Mouse (Mus musculus): ENCODE data around the gene Endou.

The Endou gene

GRCm38 (mm10) chr15:97731111-97731510 lies at the start of gene Endou:
Gene Endou, minus strand, starts transcription at chr15:97731339.
- no peak for DNase-seq (ENCODE audit: low spot score)

GRCm38 (mm10) chr15:97780611-97781031 lies 49.5 kb upstream of the Endou start:
- no peak for DNase-seq (ENCODE audit: low spot score)

- no peak for DNase-seq (ENCODE audit: low spot score)
These were observed 48.4 kb upstream of the Endou start for GRCm38 (mm10) chr15:97779576-97779975.

GRCm38 (mm10) chr15:97778311-97779098 lies 47.4 kb upstream of the Endou start, which contains the start of gene Slc48a1:
Gene Slc48a1, plus strand, starts transcription at chr15:97778520.
- no peak for DNase-seq (ENCODE audit: low spot score)

DNA sequence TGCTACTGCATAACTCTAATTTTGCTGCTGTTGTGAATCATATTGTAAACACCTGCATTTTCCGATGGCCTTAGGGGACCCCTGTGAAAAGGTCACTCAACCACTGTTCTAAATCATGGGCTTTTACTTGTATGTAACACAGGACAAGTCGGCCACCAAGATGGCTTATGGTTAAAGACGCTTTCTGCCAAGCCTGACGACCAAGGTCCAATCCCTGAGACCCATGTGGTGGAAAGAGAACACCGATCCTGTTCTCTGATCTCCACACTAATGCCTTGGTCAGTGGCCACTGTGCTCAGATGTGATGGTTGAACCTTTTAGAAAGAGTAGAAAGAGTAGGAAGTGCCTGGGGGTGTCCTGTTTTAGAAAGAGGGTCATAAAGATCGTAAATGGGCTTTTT lies 45.8 kb upstream of the Endou start:
- DNase-seq (ENCODE audit: low spot score) = no peak

GRCm38 (mm10) chr15:97776514-97776913 lies 45.4 kb upstream of the Endou start:
- no peak for DNase-seq (ENCODE audit: low spot score)

DNA sequence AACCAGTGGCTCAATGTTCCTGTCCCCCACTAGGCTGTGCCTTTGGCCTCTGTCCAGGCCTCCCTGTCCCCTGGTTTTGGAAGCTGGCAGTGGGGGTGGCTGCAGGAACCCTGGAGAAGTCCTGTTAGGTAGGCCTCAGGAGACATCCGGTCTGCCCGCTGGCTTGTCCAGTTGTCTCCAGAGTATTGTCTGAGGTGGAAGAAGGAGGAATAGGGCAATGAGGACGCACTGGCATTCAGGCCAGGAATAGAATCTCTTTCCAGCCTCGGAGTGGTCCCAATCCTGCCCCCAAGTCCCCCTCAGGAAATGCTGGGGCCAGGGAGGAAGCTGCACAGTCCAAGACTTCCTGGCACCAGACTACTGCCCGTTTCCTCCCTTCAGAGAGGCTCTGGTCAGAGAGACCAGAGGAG lies 42.8 kb upstream of the Endou start:
- no peak for DNase-seq (ENCODE audit: low spot score)

DNA sequence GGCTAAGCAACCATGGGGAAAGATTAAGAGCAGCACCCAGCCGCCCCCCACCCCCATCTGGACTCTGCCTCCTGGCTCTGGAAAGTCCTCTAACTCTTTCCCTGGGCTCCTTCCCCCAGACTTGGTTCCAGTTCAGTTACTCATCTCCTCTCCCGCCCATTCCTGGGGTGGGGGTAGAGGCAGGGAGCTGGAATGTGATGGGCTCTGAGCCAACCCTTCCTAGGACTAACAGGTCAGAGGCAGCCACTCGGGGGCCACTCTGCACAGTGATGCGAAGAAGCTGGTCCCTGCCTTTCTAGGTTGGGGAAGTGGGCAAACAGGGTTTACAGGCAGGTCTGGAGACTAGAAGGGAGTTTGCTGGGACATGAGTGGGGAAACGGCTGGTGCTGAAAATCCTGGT lies 42.0 kb upstream of the Endou start:
- peak; percentile 69 for DNase-seq (ENCODE audit: low spot score)

GRCm38 (mm10) chr15:97770280-97770679 lies 39.1 kb upstream of the Endou start:
- no peak for DNase-seq (ENCODE audit: low spot score)

- no peak for DNase-seq (ENCODE audit: low spot score)
These were observed 37.1 kb upstream of the Endou start for GRCm38 (mm10) chr15:97768192-97768591.

DNA sequence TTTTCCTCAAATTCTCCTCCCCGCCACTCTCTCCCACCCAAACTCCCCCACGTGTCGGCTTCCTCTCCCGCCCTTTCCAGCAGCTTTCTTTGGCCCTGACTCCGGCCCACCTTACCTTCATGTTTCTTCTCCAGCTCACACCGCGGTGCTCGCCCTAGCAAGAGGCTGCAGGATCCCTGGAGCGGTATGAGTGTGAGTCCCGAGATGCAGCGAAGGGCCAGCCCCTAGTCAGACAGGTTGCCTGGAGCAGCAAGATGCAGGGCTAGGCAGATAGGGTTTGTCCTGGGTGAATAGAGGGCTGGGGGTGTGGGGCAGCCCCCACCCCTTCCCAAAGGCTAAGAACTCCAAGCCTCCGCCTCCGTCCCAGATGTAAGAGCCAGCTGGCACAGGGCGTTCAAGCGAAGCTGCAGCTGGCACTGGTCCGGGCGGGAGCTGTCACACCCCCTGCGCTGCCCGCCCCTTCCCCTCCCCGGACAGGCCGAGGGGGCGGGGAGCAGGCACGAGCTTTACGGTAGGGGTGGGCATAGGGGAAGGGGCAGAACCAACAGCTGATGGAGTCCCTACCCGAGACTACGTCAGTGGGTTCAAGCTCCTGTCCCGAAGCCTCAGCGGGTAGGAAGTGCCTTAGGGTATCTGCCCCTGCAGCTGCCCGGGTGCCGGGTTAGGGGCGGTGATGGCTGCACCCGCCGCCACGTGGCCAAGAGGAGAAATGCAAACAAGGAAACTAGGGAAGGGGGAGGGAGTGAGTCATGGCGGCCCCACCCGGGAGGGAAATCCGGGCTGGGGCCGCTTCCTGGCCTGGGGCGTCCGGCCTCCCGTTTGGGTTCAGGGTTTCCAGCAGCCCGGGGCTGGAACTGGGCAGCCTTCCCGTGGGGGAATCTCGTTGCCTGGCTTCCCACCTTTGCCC lies 36.4 kb upstream of the Endou start, which contains the start of gene Rapgef3:
Gene Rapgef3, minus strand, starts transcription at position 693 of the 907 bp plus-strand sequence.
- peak; percentile 68 for DNase-seq (ENCODE audit: low spot score)

DNA sequence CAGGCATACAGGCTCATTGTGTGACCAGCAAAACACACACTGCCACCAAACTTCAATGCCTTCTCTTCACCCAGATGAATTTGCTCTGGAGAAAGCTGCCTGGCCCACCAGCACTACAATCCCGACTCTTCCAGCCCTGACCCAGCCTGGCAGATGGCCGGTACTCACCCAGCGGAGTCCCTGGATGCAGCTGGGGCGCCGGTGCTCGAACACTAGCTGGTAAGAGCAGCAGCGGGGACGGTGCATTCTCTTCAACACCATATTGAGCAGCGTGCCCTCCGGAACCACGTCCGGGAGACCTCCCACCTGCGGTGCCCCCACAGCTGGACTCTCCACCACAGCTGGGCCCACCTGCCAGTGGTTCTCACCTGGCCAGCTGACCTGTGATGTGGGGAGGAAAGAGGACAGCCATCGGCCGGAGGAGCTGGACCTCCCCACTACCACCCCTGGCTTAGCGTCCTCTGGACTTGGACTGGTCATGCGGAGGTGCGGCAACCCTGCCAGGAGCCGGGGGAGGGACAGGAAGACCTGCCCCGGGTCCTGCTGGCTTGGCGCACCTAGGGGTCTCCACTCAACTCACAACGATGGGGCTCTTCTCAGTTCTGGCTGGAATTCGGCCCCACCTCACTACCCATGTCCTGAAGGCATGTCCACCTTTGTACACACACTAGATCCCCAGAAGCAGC lies 35.6 kb upstream of the Endou start:
- DNase-seq (ENCODE audit: low spot score) = no peak

- no peak for DNase-seq (ENCODE audit: low spot score)
These were observed 35.1 kb upstream of the Endou start for GRCm38 (mm10) chr15:97766194-97766593.

- DNase-seq (ENCODE audit: low spot score) = no peak
These were observed 34.1 kb upstream of the Endou start for GRCm38 (mm10) chr15:97765090-97765794.

DNA sequence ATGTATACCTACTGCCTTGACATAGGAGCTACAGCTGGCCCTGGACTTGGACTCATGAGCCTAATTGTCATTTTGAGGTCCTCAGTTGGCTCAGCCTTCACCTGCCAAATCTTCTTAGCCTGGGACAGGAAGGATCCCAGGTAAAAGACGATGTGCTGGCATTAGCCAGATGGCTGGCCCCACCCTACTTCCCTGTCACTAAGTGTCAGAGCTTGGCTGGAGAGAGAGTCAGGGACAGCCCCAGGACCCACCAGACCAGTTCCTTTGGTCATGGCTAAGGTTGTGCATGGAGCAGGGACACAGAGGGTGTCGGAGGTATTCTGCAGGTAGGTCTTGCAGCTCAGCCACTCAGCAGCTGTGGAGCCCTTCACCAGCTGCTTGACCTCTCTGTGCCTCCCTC lies 33.4 kb upstream of the Endou start:
- DNase-seq (ENCODE audit: low spot score) = no peak

- no peak for DNase-seq (ENCODE audit: low spot score)
These were observed 32.3 kb upstream of the Endou start for GRCm38 (mm10) chr15:97763256-97764049.

DNA sequence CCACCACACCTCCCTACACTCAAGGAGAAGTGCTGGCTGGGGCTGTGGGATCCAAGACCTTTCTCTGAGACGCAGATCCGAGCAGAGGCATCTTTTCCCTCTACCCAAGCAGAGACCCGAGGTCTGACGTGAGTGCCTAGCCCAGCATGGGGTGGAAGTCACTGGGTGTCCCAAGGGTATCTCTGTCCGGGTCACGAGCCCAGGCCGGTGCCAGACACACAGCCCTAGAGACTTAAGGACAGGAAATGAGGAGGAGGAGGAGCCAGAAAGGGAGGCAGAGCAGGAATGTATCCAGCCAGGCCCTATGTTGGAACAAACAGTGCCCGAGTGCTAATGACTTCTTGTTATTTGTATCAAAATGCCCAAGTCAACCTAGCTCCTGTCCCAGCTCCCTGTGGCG lies 31.6 kb upstream of the Endou start:
- DNase-seq (ENCODE audit: low spot score) = peak; percentile 79

DNA sequence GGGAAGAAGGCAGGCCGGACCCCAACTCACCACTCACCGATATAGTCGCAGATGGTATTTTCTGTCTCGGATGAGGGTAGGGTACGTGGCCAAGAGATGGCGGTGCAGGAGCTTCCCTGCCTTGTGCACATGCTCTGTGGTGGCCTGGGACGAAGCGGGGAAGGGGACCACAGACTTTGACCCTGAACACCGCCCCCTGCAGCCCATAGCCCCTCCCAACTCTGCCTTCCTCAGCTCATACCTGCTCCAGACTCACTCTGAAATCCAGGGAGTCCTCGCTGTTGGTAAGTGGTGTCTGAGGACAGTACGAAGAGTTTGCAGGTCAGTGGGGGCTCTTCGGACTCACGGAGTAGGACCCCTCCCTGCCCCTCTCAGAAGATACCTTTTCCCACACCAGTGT lies 30.3 kb upstream of the Endou start:
- DNase-seq (ENCODE audit: low spot score) = no peak

GRCm38 (mm10) chr15:97760952-97761351 lies 29.8 kb upstream of the Endou start:
- no peak for DNase-seq (ENCODE audit: low spot score)

GRCm38 (mm10) chr15:97760006-97760405 lies 28.9 kb upstream of the Endou start:
- no peak for DNase-seq (ENCODE audit: low spot score)

GRCm38 (mm10) chr15:97755361-97755760 lies 24.2 kb upstream of the Endou start:
- DNase-seq (ENCODE audit: low spot score) = no peak
